Mouse (Mus musculus): ENCODE measurements around the gene Trim2. TPM values are rescaled to one million over a fixed set of nuclear protein-coding genes. Genes with fewer than 3 reads are reported as not detected.
A peak's percentile ranks its signal among the peaks of the same experiment; 100 is the strongest.

Trim2 gene
- total RNA-seq, 2 experiments from 2014 or later = 8.6 to 11.9 TPM

DNA sequence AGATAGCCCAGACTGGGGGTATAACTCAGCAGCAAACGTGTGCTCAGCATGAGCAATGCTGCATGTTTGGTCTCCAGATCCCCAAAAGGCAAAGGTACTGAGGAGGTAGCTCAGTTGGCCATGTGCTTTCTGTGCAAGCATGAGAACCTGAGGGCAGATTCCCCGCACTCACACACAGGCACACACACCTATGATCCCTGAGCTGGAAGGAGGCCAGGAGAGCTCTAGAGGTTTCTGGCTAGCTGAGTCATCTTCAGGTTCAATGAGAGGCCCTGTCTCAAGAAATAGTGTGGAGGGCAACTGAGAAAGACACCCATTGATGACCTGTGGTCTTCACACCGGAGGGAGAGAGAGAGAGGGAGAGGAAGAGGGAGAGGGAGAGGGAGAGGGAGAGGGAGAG lies 19.4 kb downstream of the Trim2 start:
- DNase-seq = no peak

DNA sequence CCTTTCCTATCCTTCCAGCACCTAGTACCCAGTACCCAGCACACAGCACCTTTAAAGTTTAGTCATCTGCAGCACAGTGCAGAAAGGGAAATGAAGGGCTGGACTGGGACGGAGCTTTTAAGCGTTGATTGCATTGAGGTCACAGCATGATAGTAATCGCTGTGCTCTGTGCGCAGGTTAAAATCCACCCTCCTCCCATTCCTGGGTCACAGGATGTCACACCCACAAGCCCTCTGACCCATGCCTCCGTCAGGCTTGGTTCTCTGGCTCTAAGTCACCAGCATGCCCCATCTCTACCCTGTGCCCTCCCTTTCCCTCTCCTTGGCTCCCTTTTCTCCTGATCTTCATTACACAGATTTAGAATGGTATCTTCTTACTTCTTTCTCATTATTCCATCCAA lies 20.4 kb downstream of the Trim2 start:
- no peak for DNase-seq

DNA sequence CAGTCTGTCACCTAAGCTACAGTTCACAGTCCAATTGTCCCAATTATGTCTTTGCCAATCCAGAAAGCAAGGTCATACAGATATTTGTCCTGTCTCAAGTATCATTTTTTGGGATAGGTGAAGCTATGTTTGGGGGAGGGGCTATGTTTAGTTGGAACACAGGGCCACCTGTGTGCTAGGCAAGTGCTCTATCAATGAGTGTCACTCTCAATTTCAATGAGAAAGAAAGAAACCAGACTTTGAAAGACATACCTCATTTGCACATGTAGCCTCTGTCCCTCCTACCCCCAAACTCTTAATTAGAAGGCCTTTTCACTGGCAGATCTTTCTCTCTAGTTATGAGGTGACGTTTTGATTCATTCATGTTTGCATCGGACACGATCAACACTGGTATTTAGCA lies 21.9 kb downstream of the Trim2 start:
- no peak for DNase-seq

DNA sequence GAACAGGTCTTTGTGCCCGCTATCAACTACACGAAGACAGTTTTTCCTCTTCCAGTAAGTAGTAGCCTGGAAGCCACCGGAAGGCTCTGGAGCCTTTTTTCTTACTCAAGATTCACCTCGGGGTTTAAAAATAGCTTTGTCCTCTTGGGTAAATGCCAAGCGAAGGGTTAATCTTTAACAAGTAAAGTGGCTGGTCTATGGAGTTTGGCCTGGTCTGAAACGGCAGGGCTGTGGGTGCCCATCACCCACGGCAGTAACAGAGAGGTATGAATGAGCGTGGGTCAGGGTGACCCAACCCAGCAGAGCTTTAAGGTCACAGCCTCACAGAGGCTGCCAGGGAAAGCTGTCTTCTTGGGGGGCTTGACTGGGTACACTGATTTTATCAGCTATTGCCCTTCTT lies 23.2 kb downstream of the Trim2 start:
- no peak for DNase-seq

DNA sequence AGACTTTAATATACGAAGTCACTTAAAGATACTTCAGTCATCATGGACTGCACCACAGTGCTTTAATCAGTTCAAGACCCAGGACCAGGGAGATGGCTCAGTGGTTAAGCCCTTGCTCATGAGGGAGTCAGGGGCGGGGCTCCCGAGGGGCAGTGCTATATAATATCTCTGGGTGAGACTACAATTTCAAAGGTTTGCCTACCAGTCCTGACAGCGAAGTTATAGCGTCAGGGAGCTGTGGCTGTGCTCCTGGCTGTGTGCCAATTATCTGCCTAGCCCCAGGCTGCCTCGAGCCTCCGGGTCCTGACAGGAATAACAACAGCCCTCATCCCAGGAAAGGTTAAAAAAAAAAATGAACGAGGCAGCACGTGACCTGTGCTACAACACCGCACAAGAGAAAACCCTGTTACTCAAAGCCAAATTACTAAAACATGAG lies 24.7 kb downstream of the Trim2 start:
- no peak for DNase-seq

DNA sequence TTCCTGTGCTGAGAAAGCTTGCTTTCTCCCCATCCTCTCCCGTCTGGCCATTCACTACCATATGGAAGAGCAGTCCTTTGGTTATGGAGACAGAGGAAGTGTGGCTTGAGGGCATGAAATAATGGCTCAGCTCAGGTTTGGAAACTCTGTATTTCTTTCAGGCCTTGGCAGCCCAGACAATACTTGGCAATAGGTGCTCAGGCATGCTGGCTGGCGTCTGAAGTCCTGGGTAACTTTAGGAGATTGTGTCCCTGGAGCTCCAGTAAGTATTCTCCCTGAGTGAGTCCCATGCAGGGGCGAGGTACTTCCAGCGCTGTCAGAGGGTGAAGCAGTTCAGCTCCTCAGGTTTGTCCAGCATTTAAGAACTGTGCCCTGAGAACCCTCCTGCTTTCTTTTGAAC lies 27.9 kb downstream of the Trim2 start:
- no peak for DNase-seq

DNA sequence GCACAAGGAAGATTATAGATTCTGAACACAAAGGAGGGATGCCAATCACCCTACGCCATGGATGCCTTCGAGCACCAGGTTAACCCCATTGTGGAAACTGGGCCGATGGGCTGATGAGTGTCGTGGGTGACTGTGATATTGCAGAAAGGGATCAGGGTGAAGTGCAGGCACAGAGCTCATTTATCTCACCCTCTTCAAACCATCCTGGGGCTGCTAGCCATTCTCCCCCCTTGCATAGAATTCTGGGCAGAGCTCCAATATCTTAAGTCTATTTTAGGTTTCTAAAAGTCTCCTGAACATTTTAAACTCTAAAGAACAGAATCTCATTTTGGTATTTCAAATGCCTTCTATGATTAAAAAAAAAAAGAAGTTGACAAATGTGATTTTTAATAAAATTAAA lies 31.6 kb downstream of the Trim2 start:
- DNase-seq = no peak

DNA sequence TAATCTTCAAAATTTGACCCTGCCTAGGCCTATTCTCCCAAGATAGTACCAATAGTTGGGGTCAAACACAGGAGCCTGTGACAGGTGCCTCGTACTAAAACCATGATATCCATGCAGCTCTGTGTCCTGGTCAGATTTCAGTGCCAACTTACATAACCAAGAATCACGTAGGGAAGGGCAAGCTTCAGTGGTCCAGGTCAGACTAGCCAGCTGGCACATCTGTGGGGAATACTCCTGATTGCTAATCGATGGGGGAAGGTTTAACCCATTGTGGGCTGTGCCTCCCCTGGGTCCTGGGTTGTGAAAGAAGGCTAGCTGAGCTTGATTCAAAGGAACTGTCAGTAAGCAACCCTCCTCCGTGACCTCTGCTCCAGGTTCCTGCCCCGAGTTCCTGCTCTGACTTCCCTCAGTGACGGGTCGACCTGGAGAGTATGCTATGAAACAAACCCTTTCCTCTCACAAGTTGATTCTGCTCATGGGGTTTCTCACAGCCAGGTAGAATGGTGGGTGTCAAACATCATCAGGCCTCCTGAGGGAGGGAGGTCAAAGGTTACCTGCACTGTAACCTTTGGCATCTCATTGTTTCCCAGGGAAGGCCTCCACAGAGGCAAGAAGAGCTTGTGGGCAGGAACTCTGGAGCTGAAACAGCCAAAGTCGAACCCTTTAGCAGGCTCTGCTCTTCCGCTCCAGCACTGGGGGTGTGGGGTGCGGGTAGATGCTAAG lies 34.2 kb downstream of the Trim2 start:
- no peak for DNase-seq

DNA sequence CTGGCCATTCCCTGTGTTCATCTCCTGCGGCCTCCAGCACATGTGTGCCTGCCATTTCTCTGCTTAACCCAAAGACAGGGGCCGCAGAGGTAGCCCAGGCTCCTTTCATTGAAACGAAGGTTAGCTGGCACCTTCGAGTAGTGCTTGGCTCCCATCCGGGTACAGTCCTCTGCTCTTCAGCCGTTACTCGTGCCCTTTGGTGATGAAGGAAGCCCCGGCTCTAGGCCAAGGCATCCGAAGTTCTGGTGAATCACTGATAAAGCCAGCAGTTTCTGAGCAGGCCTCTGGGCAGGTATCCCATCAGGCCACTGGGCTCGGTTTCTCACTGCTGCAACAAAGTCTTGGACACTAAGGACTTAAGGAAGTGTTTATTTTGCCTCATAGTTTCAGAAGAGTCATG lies 34.9 kb downstream of the Trim2 start:
- DNase-seq = no peak

DNA sequence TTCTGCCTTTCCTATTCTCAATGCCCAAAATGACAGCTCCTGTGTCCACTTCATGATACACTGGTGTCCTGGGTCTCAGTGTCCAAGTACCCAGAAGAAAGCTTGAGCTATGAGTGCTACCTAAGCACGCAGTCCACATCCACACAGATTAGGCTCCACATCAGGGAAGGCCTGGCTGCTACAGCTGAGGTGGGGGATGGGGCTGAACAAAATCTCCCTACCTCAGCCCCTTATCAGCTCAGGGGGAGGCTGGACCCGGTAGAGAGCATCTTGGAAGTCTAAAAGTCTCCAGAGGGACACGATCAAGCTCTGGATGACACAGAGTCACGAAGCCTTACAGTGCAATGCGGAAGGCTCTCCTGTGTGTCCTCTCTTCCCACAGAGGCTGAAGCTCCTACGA lies 35.6 kb downstream of the Trim2 start:
- DNase-seq = no peak

DNA sequence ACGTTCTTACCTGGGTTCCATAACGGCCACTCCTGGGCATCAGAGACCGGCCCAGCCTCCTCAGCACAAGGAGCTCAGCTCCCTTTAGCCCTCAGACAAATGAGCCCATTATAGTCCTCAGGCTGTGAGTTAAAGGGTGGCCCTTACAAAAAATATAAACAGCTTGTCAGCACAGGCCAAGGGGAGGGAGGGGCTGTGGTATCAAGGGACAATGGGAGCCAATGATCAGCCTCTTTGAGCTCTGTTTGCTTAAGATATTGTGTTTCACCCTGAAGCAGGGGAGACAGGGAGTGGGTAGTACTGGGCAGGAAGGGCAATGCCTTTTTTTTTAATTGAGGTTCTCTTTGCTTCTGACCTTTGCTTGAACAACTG lies 36.1 kb downstream of the Trim2 start:
- DNase-seq = no peak

DNA sequence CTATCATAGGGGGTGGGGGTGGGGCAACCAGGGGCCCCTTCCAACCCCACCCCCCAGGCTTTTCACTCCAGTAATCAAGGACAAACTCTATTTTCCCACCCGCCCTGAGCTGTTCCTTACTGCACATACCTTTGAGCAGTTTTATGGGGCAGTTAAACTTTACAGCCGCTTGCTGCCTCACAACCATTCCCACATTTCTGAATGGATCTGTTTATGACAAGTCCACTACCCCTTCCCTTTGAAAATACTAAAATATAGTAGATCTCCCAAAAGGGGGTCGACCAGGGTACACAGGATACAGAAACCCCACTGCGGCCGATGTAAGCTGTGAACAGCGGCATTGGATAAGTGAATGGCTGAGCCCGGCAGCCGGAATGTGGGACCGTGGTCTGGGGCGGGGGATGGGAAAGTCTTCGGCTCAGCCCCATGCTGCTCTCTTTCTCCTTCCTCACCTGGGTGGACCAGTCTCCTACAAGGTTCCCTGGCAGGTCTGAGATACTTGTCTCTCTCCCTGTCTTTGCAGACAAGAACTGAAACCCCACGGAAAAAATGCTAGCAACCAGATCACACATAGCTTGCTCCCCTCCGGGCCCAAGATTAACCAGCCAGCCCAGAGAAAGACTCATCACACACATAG lies 36.6 kb downstream of the Trim2 start:
- DNase-seq = no peak

DNA sequence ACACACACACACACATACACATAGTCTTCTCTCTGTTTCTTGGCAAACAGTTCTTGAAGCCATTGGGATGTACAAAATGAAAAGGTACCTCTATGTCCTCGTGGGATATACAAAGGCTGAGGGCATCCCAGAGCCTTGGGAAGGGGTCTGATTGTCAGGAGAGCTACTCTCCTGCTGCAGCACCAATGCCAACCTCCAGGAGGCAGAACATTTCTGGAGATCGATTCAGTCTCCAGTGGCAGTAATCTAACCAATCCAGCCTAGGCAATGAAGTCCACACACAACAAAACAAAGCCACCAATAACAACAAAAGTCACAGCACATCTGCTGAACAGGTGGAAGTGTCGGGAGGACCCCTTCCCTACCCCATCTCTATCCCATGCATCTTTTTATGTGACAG lies 38.2 kb downstream of the Trim2 start:
- DNase-seq = no peak

DNA sequence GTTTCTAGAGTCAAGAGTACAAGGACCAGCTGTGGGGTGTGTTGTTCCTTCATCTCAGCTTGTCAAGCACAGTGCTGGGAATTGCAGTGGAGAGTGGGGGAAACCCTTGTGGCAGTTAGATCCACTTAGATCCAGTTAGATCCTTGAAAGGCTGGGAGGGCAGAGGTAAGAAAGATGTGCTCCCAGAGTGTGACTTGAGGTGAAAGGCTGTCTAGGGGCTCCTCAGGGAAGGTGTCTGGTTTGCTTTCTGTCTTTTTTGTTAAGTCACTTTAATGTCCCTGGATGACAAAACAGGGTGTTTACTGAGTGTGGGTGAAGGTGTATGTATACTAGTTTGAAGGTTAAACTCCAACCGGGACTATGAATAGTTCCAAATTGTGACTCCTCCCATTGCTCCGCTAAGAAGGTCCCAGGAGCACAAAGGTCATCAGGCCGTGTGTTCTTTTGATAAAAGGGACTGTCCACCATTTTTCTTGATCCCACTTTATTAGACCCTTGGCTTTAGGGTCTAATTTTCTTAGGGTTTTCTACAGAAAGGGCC lies 40.2 kb downstream of the Trim2 start:
- DNase-seq = no peak

DNA sequence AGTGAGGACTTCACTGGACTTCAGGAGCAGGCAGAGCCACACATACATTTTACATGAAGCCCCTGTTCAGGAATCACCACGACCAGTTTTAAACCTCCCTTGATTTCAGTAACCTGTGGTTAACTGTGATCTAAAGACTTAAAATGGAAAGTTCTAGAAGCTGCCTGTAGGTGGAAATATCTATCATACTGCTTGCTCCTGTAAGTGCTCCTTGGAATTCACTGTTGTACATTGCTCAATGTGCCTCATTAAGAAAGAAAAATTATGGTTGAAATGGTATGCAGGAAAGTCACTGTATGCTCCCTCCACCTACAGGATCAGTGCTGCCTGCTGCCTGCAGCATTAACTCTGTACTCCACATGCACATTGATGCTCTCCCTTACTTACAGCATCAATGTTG lies 41.6 kb downstream of the Trim2 start:
- DNase-seq = no peak

DNA sequence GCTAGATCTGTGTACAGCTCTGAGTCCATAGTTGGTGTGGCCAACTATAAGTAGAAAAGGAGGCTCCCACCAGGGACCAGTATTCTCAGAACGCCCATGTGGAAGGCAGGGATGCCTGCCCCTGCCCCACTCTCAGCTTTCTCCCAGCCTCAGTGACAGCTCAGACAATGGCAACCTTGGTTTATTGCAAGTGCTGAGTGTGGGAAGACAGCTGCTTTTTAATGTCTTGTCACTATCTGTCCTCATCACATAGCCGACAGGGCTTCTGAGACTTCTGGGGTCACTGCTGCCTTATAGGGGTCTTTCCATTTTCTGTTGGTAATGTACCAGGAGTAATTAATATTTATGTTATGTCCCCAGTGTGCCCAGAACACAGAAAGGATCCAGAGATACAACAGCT lies 42.3 kb downstream of the Trim2 start:
- DNase-seq = no peak

DNA sequence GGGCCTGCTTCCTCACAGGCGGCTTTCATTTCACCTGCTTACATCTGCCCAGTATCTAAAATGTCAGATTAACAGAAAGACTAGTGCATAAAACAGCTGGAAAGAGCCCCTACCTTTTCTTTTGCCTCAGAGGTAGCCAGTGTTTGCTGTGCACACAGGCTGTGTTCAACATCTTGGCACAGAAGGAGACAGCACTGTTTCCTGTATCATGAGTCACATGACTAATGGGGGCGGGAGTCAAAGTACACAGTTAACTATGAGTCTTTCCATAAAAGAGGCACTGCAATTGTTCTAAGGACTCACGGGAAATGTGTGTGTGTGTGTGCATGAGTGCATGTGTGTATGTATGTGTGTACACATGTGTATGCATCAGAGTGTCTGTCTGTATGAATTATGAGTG lies 43.9 kb downstream of the Trim2 start:
- no peak for DNase-seq

DNA sequence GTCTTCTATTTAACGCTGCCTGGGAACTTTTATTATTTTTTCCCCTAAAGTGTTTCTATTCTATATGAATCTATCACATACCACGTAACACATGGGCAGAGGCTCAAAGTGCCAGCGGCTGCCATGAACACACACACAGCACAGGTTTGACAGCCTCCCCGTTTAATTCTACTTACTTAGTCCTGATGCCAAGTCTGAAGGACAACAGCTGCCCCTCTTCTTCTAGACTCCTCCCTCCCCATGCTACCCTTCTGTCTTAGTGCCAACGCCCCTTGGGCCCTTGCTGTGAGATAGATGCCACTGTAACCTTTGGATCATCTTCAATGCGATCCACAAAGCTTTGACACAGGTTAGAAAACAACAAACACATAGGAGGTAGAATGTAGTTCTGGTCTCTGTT lies 44.8 kb downstream of the Trim2 start:
- DNase-seq = no peak

DNA sequence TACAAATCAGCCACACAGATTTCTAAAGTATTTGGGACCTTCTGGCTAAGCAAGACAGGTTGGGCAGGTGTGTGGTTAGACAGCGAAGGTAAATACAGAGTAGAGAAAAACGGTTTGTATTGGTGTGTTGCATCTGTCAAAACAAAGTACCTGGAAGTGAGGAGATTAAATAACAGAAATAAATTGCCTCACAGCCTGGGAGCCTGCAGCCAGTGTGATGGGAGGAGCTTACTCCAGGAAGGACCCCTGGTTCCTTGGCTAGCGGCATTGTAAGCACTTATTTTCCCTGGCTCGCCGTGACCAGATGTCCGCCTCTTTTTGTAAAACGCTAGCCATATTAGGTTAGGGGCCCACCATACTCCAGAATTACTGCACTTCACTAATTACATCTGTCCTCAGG lies 45.8 kb downstream of the Trim2 start:
- DNase-seq = no peak

DNA sequence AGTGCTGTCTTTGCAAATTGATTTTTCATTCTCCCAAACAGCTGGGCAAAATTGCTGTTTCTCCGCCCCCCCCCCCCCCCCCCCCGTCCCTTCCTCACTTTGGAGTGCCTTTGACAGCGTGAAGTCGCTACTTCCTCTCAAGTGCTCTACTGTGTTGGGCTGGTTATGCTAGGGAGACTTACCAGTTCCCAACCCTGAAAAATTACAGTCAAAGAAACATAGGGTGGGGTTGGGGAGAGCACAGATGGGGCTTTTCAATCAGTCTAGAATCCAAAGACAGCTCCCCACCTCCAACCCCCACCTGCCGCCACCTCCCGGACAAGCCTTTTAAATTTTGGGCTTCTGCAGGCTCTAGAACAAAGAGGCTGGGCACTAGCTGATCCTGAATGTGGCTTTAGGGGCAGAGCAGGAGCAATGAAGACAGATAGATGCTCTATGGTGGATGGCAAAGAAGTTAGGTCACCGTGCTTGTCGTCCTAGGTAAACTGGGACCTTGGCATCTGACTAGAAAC lies 46.6 kb downstream of the Trim2 start:
- no peak for DNase-seq

DNA sequence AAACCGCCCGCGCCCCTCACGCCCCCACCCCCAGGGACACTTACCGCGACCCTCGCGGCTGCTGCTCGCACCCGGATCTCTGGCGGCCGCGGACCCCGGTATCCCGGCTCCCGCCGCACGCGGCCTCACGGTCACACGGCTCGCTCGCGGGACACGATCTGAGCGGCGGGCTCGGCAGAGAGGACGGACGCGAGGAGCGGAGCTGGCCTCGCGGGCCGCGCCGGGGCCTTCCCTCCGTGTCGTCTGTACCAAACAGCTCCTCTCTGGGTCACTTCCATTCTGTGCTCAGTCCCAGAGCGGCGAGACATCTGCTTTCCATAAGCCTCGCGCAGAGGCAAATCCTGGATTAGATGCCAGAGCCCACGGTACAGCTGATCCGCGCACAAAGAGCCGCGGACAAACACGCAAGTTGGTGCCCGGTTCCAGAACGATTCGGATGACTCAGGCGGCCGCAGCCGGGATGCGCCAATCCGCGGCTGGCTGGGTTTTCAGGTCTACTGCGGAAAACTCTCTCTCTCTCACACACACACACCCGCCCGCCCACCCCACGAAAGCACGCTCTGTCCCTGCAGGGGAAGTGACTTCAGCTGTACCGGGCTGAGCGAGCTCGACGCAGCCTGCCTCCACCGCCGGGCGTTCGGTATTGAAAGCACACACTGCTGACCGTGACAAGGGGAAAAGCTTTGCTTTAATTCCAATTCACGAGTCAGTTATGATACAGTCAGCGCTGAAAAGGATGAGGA lies 47.2 kb downstream of the Trim2 start:
- DNase-seq = peak; percentile 64

DNA sequence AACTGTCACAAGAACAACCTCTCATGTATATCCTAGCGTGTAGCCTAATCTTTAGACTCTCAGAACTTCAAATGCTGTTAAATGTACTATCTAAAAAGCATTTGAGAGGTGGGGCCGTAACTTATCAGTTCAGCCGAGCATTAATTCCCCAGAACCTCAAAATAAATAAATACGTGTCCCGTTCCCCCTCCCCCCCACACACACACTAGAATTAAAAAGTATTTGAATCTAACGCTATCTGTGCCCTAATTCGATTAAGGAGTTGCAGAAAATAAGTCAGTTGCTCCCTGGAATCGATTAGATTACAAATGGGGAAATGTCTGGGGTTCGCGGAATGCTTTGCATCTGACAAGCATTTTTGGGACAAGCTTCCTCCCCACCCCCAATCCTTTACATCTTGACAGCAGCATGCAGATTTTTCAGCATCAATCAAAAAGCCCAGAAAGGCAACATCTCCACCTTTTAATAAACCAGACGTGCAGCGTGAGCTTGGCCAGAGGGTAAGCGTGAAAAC lies 48.1 kb downstream of the Trim2 start:
- DNase-seq = no peak

DNA sequence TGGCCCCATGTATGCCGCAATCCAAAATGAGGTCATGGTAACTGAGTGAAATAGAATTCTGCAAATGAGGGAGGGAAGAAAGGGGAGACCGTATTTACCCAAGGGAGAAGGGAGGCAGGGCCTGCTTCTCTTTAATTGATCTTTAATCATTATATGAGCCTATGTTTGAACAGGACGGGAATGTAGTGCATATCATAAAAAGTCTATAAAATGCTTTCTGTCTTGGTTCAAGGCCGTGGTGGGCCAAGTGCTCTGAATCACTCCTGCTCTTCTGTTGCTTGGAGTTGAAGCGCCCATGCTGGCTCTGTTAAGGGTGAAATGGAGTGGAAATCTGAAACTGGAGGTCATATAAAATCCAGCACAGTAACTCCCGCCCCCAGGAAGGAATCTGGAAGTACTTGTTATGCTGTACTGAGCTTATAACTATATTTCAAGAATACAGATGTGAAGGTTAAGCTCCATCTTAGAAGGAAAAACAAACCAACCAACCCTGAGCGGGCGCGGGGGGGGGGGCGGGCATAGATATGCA lies 48.6 kb downstream of the Trim2 start:
- no peak for DNase-seq

Measured in gastrocnemius, postnatal 10 days (tissue).